Mouse (Mus musculus): ENCODE results near the gene Cald1. TPM values are rescaled to one million over a fixed set of nuclear protein-coding genes. Genes with fewer than 3 reads are reported as not detected.

Gene Cald1
- polyA plus RNA-seq, 1 experiment = 403 TPM

GRCm38 (mm10) chr6:34707521-34707920 lies 109.2 kb downstream of the Cald1 start:
- Histone ChIP-seq H3K9ac (ENCODE audit: low read depth, poor library complexity, severe bottlenecking) (no peak overlapping the region), H3K27ac (ENCODE audit: insufficient read depth, low read length) (no peak overlapping the region)

GRCm38 (mm10) chr6:34708650-34709265 lies 110.5 kb downstream of the Cald1 start:
- no peaks in the 10 kb centered on the region for H3K27me3 ChIP-seq (ENCODE audit: control insufficient read depth, insufficient read depth, low read length, poor library complexity, severe bottlenecking)
- TF ChIP-seq POLR2A (IDR thresholded peaks at IDR 0.05; ENCODE audit: insufficient read depth, low read length) (no peak), EP300 (IDR thresholded peaks at IDR 0.05; ENCODE audit: insufficient read depth, low read depth, low read length) (no peak), CTCF (IDR thresholded peaks at IDR 0.05; ENCODE audit: low read depth, low read length) (no peak)
- H3K4me3 ChIP-seq (ENCODE audit: low read depth, low read length) = peak overlapping the region; percentile 76
- no peak overlapping the region for H3K27ac ChIP-seq (ENCODE audit: insufficient read depth, low read length)
- H3K9ac ChIP-seq (ENCODE audit: low read depth, poor library complexity, severe bottlenecking) = no peak overlapping the region
- no peaks in the 10 kb centered on the region for H3K36me3 ChIP-seq (ENCODE audit: control insufficient read depth, insufficient read depth, low read length, poor library complexity, severe bottlenecking)
- H3K9me3 ChIP-seq (replicated peaks; ENCODE audit: control insufficient read depth, insufficient read depth, low read length, poor library complexity, severe bottlenecking) = peaks cover 16% of the 10 kb centered on the region
- no peaks in the 10 kb centered on the region for H3K4me1 ChIP-seq (ENCODE audit: control insufficient read depth, insufficient read depth, low read length)

More at GRCm38 (mm10) chr6:34707521-34707920, 109.2 kb downstream of the Cald1 start:
- Histone ChIP-seq H3K36me3 (ENCODE audit: control insufficient read depth, insufficient read depth, low read length, poor library complexity, severe bottlenecking) (no peaks in the 10 kb centered on the region), H3K4me3 (ENCODE audit: low read depth, low read length) (no peak overlapping the region), H3K9me3 (replicated peaks; ENCODE audit: control insufficient read depth, insufficient read depth, low read length, poor library complexity, severe bottlenecking) (peaks cover 18% of the 10 kb centered on the region), H3K4me1 (ENCODE audit: control insufficient read depth, insufficient read depth, low read length) (no peaks in the 10 kb centered on the region), H3K27me3 (ENCODE audit: control insufficient read depth, insufficient read depth, low read length, poor library complexity, severe bottlenecking) (no peaks in the 10 kb centered on the region)
- TF ChIP-seq POLR2A (IDR thresholded peaks at IDR 0.05; ENCODE audit: insufficient read depth, low read length) (no peak), EP300 (IDR thresholded peaks at IDR 0.05; ENCODE audit: insufficient read depth, low read depth, low read length) (no peak), CTCF (IDR thresholded peaks at IDR 0.05; ENCODE audit: low read depth, low read length) (no peak)

GRCm38 (mm10) chr6:34709289-34709688 lies 111.0 kb downstream of the Cald1 start:
- Histone ChIP-seq H3K9ac (ENCODE audit: low read depth, poor library complexity, severe bottlenecking) (peak overlapping the region; percentile 49), H3K27me3 (ENCODE audit: control insufficient read depth, insufficient read depth, low read length, poor library complexity, severe bottlenecking) (no peaks in the 10 kb centered on the region), H3K27ac (ENCODE audit: insufficient read depth, low read length) (no peak overlapping the region), H3K9me3 (replicated peaks; ENCODE audit: control insufficient read depth, insufficient read depth, low read length, poor library complexity, severe bottlenecking) (peaks cover 10% of the 10 kb centered on the region), H3K4me3 (ENCODE audit: low read depth, low read length) (peak overlapping the region; percentile 76), H3K36me3 (ENCODE audit: control insufficient read depth, insufficient read depth, low read length, poor library complexity, severe bottlenecking) (no peaks in the 10 kb centered on the region), H3K4me1 (ENCODE audit: control insufficient read depth, insufficient read depth, low read length) (no peaks in the 10 kb centered on the region)
- no peak for TF ChIP-seq CTCF (IDR thresholded peaks at IDR 0.05; ENCODE audit: low read depth, low read length)
- 0 out of 2 replicates have a peak, but pooled peaks have one; percentile 11 for TF ChIP-seq EP300 (IDR thresholded peaks at IDR 0.05; ENCODE audit: insufficient read depth, low read depth, low read length)

GRCm38 (mm10) chr6:34709946-34710682 lies 111.8 kb downstream of the Cald1 start:
- H3K9me3 ChIP-seq (replicated peaks; ENCODE audit: control insufficient read depth, insufficient read depth, low read length, poor library complexity, severe bottlenecking) = peaks cover 3% of the 10 kb centered on the region
- no peaks in the 10 kb centered on the region for H3K4me1 ChIP-seq (ENCODE audit: control insufficient read depth, insufficient read depth, low read length)
- no peaks in the 10 kb centered on the region for H3K27me3 ChIP-seq (ENCODE audit: control insufficient read depth, insufficient read depth, low read length, poor library complexity, severe bottlenecking)
- no peak for TF ChIP-seq CTCF (IDR thresholded peaks at IDR 0.05; ENCODE audit: low read depth, low read length)
- TF ChIP-seq POLR2A (IDR thresholded peaks at IDR 0.05; ENCODE audit: insufficient read depth, low read length) = no peak
- TF ChIP-seq EP300 (IDR thresholded peaks at IDR 0.05; ENCODE audit: insufficient read depth, low read depth, low read length) = no peak
- H3K27ac ChIP-seq (ENCODE audit: insufficient read depth, low read length) = no peak overlapping the region
- H3K4me3 ChIP-seq (ENCODE audit: low read depth, low read length) = peak overlapping the region; percentile 76
- H3K36me3 ChIP-seq (ENCODE audit: control insufficient read depth, insufficient read depth, low read length, poor library complexity, severe bottlenecking) = no peaks in the 10 kb centered on the region
- H3K9ac ChIP-seq (ENCODE audit: low read depth, poor library complexity, severe bottlenecking) = peak overlapping the region; percentile 49

DNA sequence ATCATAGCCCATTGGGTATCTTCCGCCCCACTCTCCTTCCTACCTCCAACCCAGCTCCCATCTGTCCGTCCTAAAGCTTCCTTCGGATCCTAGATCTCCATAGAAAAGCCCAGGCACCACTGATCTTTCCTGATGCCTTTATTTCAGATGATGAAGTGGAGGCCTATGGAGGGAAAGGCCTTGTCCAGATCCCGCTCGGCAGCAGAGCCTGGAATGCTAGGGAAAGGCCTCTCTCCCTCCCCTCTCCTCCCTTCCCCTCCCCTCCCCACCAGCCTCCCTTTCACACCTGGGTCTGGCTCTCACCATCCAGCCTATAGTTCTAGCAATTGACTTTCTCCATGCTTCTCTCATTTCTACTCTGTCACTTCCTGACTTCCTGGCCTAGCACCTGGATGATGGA lies 112.5 kb downstream of the Cald1 start:
- H3K27ac ChIP-seq (ENCODE audit: insufficient read depth, low read length) = no peak overlapping the region
- no peaks in the 10 kb centered on the region; the same call in 1 of the 2 replicates for H3K9me3 ChIP-seq (replicated peaks; ENCODE audit: control insufficient read depth, insufficient read depth, low read length, poor library complexity, severe bottlenecking)
- no peak overlapping the region for H3K4me3 ChIP-seq (ENCODE audit: low read depth, low read length)
- TF ChIP-seq POLR2A (IDR thresholded peaks at IDR 0.05; ENCODE audit: insufficient read depth, low read length) (no peak), EP300 (IDR thresholded peaks at IDR 0.05; ENCODE audit: insufficient read depth, low read depth, low read length) (no peak), CTCF (IDR thresholded peaks at IDR 0.05; ENCODE audit: low read depth, low read length) (no peak)
- H3K27me3 ChIP-seq (ENCODE audit: control insufficient read depth, insufficient read depth, low read length, poor library complexity, severe bottlenecking) = no peaks in the 10 kb centered on the region
- H3K4me1 ChIP-seq (ENCODE audit: control insufficient read depth, insufficient read depth, low read length) = no peaks in the 10 kb centered on the region
- H3K9ac ChIP-seq (ENCODE audit: low read depth, poor library complexity, severe bottlenecking) = no peak overlapping the region
- no peaks in the 10 kb centered on the region for H3K36me3 ChIP-seq (ENCODE audit: control insufficient read depth, insufficient read depth, low read length, poor library complexity, severe bottlenecking)

DNA sequence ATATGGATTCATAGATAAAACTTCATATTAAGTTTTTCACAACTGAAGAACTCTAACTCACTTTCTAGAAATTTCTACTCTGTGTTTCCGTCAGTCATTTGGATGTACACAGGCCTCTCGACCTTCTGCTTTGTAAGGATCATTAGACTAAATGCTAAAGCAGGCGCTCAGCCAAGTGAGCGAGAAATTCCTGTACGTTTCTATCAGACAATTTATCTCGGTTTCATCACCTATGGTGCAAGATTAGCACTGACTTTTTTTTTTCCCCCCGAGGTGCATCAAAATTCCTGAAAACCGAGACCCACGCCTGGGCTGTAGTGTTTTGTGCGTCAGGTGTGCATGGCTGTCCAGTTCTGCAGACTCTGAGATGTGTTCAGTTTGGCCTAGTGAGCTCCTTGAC lies 113.3 kb downstream of the Cald1 start:
- Histone ChIP-seq H3K9ac (ENCODE audit: low read depth, poor library complexity, severe bottlenecking) (no peak overlapping the region), H3K4me3 (ENCODE audit: low read depth, low read length) (no peak overlapping the region), H3K36me3 (ENCODE audit: control insufficient read depth, insufficient read depth, low read length, poor library complexity, severe bottlenecking) (no peaks in the 10 kb centered on the region), H3K4me1 (ENCODE audit: control insufficient read depth, insufficient read depth, low read length) (no peaks in the 10 kb centered on the region), H3K27me3 (ENCODE audit: control insufficient read depth, insufficient read depth, low read length, poor library complexity, severe bottlenecking) (no peaks in the 10 kb centered on the region), H3K27ac (ENCODE audit: insufficient read depth, low read length) (no peak overlapping the region), H3K9me3 (replicated peaks; ENCODE audit: control insufficient read depth, insufficient read depth, low read length, poor library complexity, severe bottlenecking) (no peaks in the 10 kb centered on the region; the same call in 1 of the 2 replicates)
- no peak for TF ChIP-seq POLR2A (IDR thresholded peaks at IDR 0.05; ENCODE audit: insufficient read depth, low read length)
- TF ChIP-seq EP300 (IDR thresholded peaks at IDR 0.05; ENCODE audit: insufficient read depth, low read depth, low read length) = no peak
- no peak for TF ChIP-seq CTCF (IDR thresholded peaks at IDR 0.05; ENCODE audit: low read depth, low read length)

All from ES-Bruce4 (cell line).